Mouse (Mus musculus) C2C12 (cell line): ENCODE data around the gene Sdk1.

ENCODE experiments used
- CEBPB ChIP-seq: IDR thresholded peaks from one replicate; pipeline ENCODE4 v1.6.1; 2011; ENCODE audit warnings: low read depth, mild to moderate bottlenecking, control low read depth, moderate library complexity
- CTCF ChIP-seq: IDR thresholded peaks from one replicate; pipeline ENCODE4 v1.5.1; 2011; ENCODE audit not compliant: control insufficient read depth, insufficient read depth, insufficient read length
- MYOG ChIP-seq: IDR thresholded peaks from one replicate; pipeline ENCODE4 v1.6.1; 2011; ENCODE audit not compliant: control insufficient read depth, insufficient read length; ENCODE audit errors: extremely low read depth

GRCm38 (mm10) chr5:142074561-142075500 is 833.5 kb downstream of the Sdk1 start:
- TF ChIP-seq CTCF (no peak), CEBPB (no peak), MYOG (no peak)
